Mouse (Mus musculus) heart, postnatal 0 days (tissue): Measurements from ENCODE around the gene Bace2.

ENCODE experiments used
- CTCF ChIP-seq: IDR thresholded peaks from 2 replicates; pipeline ENCODE4 v1.5.1; 2016; ENCODE audit warnings: antibody characterized with exemption, control low read depth, low read depth
- EP300 ChIP-seq: IDR thresholded peaks from 2 replicates; pipeline ENCODE4 v1.6.1; 2016; ENCODE audit warnings: antibody characterized with exemption, low read depth

GRCm38 (mm10) chr16:97474671-97475070 is 118.1 kb downstream of the Bace2 start:
- TF ChIP-seq CTCF (no peak), EP300 (no peak)
